Mouse (Mus musculus) embryonic facial prominence, embryonic 15.5 days (tissue): ENCODE data around the gene Mnd1. TPM values are rescaled to one million over a fixed set of nuclear protein-coding genes. Genes with fewer than 3 reads are reported as not detected.

ENCODE experiments used
- ATAC-seq: fragments of 200-750 bp; cut with Nextera tagmentation; 2 replicates; pipeline ENCODE4 v1.8.0; 2017; ENCODE audit warnings: low read depth, moderate TSS enrichment; ENCODE audit not compliant: insufficient number of reproducible peaks, low FRiP score, low TSS enrichment
- H3K27ac ChIP-seq: fragments of 300-500 bp; sonication (generic); replicated peaks from 2 replicates; pipeline ENCODE4 v1.5.1; 2015; ENCODE audit warnings: mild to moderate bottlenecking, inconsistent platforms
- H3K27me3 ChIP-seq: fragments of 300-500 bp; sonication (generic); 2 replicates; pipeline ENCODE4 v1.6.1; 2015; ENCODE audit warnings: inconsistent platforms
- H3K36me3 ChIP-seq: fragments of 300-500 bp; sonication (generic); 2 replicates; pipeline ENCODE4 v1.6.1; 2015; ENCODE audit warnings: mild to moderate bottlenecking, inconsistent platforms
- H3K4me1 ChIP-seq: fragments of 300-500 bp; sonication (generic); 2 replicates; pipeline ENCODE4 v1.6.1; 2015; ENCODE audit warnings: inconsistent platforms
- H3K4me2 ChIP-seq: fragments of 300-500 bp; sonication (generic); replicated peaks from 2 replicates; pipeline ENCODE4 v1.6.1; 2015; ENCODE audit warnings: mild to moderate bottlenecking, inconsistent platforms
- H3K4me3 ChIP-seq: fragments of 300-500 bp; sonication (generic); replicated peaks from 2 replicates; pipeline ENCODE4 v1.5.1; 2015; ENCODE audit warnings: mild to moderate bottlenecking, inconsistent platforms
- H3K9ac ChIP-seq: fragments of 300-500 bp; sonication (generic); 2 replicates; pipeline ENCODE4 v1.6.1; 2015; ENCODE audit warnings: inconsistent platforms
- H3K9me3 ChIP-seq: fragments of 300-500 bp; sonication (generic); replicated peaks from 2 replicates; pipeline ENCODE4 v1.6.1; 2016; ENCODE audit warnings: inconsistent platforms
- WGBS: fragments of 180-500 bp; shearing (Covaris S2); methylation state at CpG from one replicate; pipeline ENCODE4 v1.1.7; 2015; 5-methylcytosine and 5-hydroxymethylcytosine counted together
- polyA plus RNA-seq: library from polyadenylated mRNA; unstranded; fragments of >200 nt; fragmentation: Nextera tagmentation; extraction: Ambion mirVana; gene quantifications from 2 replicates; pipeline ENCODE4 v1.2.1, GENCODE M21; 2015

Mnd1 gene
- polyA plus RNA-seq, 1 experiment from 2014 or later: 13.2 TPM

GRCm38 (mm10) chr3:84090982-84091381 lies 64.6 kb downstream of the Mnd1 start:
- Histone ChIP-seq H3K4me3 (no peak overlapping the region), H3K9ac (no peak overlapping the region), H3K27ac (no peak overlapping the region), H3K9me3 (no peaks in the 10 kb centered on the region), H3K4me2 (no peak overlapping the region), H3K36me3 (no peaks in the 10 kb centered on the region), H3K27me3 (no peaks in the 10 kb centered on the region), H3K4me1 (no peaks in the 10 kb centered on the region)
- no peak for ATAC-seq
- WGBS: 31% methylated on average over 2 of the region's 2 CpGs

- H3K27me3 ChIP-seq: no peaks in the 10 kb centered on the region
- no peak for ATAC-seq
- no peaks in the 10 kb centered on the region for H3K4me1 ChIP-seq
- no peak overlapping the region for H3K27ac ChIP-seq
- no peak overlapping the region for H3K9ac ChIP-seq
- 0 out of 2 replicates have a peak, but pooled peaks cover 3% of the 10 kb centered on the region for H3K9me3 ChIP-seq
- WGBS: 45% methylated on average over 2 of the region's 2 CpGs
- H3K4me2 ChIP-seq: no peak overlapping the region
- no peaks in the 10 kb centered on the region for H3K36me3 ChIP-seq
- no peak overlapping the region for H3K4me3 ChIP-seq
Measured at GRCm38 (mm10) chr3:84086921-84087320, 68.7 kb downstream of the Mnd1 start.

- Histone ChIP-seq H3K4me2 (no peak overlapping the region), H3K27ac (no peak overlapping the region), H3K9me3 (0 out of 2 replicates have a peak, but pooled peaks cover 4% of the 10 kb centered on the region), H3K27me3 (no peaks in the 10 kb centered on the region), H3K4me1 (no peaks in the 10 kb centered on the region), H3K4me3 (no peak overlapping the region), H3K9ac (no peak overlapping the region), H3K36me3 (no peaks in the 10 kb centered on the region)
- WGBS: 84% methylated on average over 7 of the region's 7 CpGs
- ATAC-seq: no peak
Measured at GRCm38 (mm10) chr3:84086337-84086736, 69.2 kb downstream of the Mnd1 start.

GRCm38 (mm10) chr3:84085429-84085828 lies 70.2 kb downstream of the Mnd1 start:
- WGBS: 24% methylated on average over 9 of the region's 9 CpGs
- no peak for ATAC-seq
- Histone ChIP-seq H3K4me3 (no peak overlapping the region), H3K27me3 (no peaks in the 10 kb centered on the region), H3K4me2 (no peak overlapping the region), H3K4me1 (no peaks in the 10 kb centered on the region), H3K36me3 (no peaks in the 10 kb centered on the region), H3K9me3 (0 out of 2 replicates have a peak, but pooled peaks cover 4% of the 10 kb centered on the region), H3K9ac (no peak overlapping the region), H3K27ac (no peak overlapping the region)

GRCm38 (mm10) chr3:84081208-84081722 lies 74.3 kb downstream of the Mnd1 start:
- H3K4me2 ChIP-seq: no peak overlapping the region
- 66% methylated on average over 4 of the region's 4 CpGs for WGBS
- H3K27me3 ChIP-seq: no peaks in the 10 kb centered on the region
- no peak for ATAC-seq
- H3K4me3 ChIP-seq: no peak overlapping the region
- no peaks in the 10 kb centered on the region for H3K36me3 ChIP-seq
- no peak overlapping the region for H3K27ac ChIP-seq
- H3K9ac ChIP-seq: no peak overlapping the region
- H3K9me3 ChIP-seq: 0 out of 2 replicates have a peak, but pooled peaks cover 4% of the 10 kb centered on the region
- peaks cover 4% of the 10 kb centered on the region for H3K4me1 ChIP-seq

- H3K4me3 ChIP-seq: no peak overlapping the region
- no peaks in the 10 kb centered on the region for H3K36me3 ChIP-seq
- H3K9ac ChIP-seq: no peak overlapping the region
- WGBS: 68% methylated on average over 7 of the region's 7 CpGs
- no peaks in the 10 kb centered on the region for H3K27me3 ChIP-seq
- H3K4me2 ChIP-seq: no peak overlapping the region
- H3K27ac ChIP-seq: no peak overlapping the region
- 0 out of 2 replicates have a peak, but pooled peaks cover 4% of the 10 kb centered on the region for H3K9me3 ChIP-seq
- ATAC-seq: no peak
- peaks cover 4% of the 10 kb centered on the region for H3K4me1 ChIP-seq
Measured at GRCm38 (mm10) chr3:84080074-84080473, 75.5 kb downstream of the Mnd1 start.

- Histone ChIP-seq H3K9me3 (0 out of 2 replicates have a peak, but pooled peaks cover 4% of the 10 kb centered on the region), H3K36me3 (no peaks in the 10 kb centered on the region), H3K4me3 (no peak overlapping the region), H3K4me2 (no peak overlapping the region), H3K27ac (no peak overlapping the region), H3K4me1 (peaks cover 4% of the 10 kb centered on the region), H3K9ac (no peak overlapping the region), H3K27me3 (no peaks in the 10 kb centered on the region)
- 73% methylated on average over 4 of the region's 4 CpGs for WGBS
- no peak for ATAC-seq
Measured at GRCm38 (mm10) chr3:84077505-84077904, 78.1 kb downstream of the Mnd1 start.

- Histone ChIP-seq H3K36me3 (no peaks in the 10 kb centered on the region), H3K4me2 (no peak overlapping the region), H3K9ac (no peak overlapping the region), H3K4me3 (no peak overlapping the region), H3K9me3 (no peaks in the 10 kb centered on the region), H3K27ac (no peak overlapping the region), H3K4me1 (peaks cover 4% of the 10 kb centered on the region), H3K27me3 (no peaks in the 10 kb centered on the region)
- no peak for ATAC-seq
- 71% methylated on average over 13 of the region's 13 CpGs for WGBS
Measured at GRCm38 (mm10) chr3:84076543-84077332, 78.8 kb downstream of the Mnd1 start.

GRCm38 (mm10) chr3:84075516-84075915 lies 80.1 kb downstream of the Mnd1 start:
- 55% methylated on average over 4 of the region's 4 CpGs for WGBS
- ATAC-seq: no peak
- peaks cover 4% of the 10 kb centered on the region for H3K4me1 ChIP-seq
- no peak overlapping the region for H3K4me3 ChIP-seq
- H3K9ac ChIP-seq: no peak overlapping the region
- H3K27me3 ChIP-seq: no peaks in the 10 kb centered on the region
- no peak overlapping the region for H3K4me2 ChIP-seq
- no peaks in the 10 kb centered on the region for H3K36me3 ChIP-seq
- H3K9me3 ChIP-seq: no peaks in the 10 kb centered on the region
- no peak overlapping the region for H3K27ac ChIP-seq

- H3K9ac ChIP-seq: no peak overlapping the region
- 74% methylated on average over 2 of the region's 2 CpGs for WGBS
- no peak overlapping the region for H3K4me3 ChIP-seq
- H3K4me2 ChIP-seq: no peak overlapping the region
- H3K36me3 ChIP-seq: no peaks in the 10 kb centered on the region
- H3K27ac ChIP-seq: no peak overlapping the region
- ATAC-seq: no peak
- H3K27me3 ChIP-seq: no peaks in the 10 kb centered on the region
- no peaks in the 10 kb centered on the region for H3K9me3 ChIP-seq
- no peaks in the 10 kb centered on the region for H3K4me1 ChIP-seq
Measured at GRCm38 (mm10) chr3:84074777-84075176, 80.8 kb downstream of the Mnd1 start.

- Histone ChIP-seq H3K4me1 (no peaks in the 10 kb centered on the region), H3K9me3 (no peaks in the 10 kb centered on the region), H3K9ac (no peak overlapping the region), H3K36me3 (no peaks in the 10 kb centered on the region), H3K27me3 (no peaks in the 10 kb centered on the region), H3K4me3 (no peak overlapping the region), H3K4me2 (no peak overlapping the region), H3K27ac (no peak overlapping the region)
- ATAC-seq: no peak
- 8% methylated on average over 2 of the region's 2 CpGs for WGBS
Measured at GRCm38 (mm10) chr3:84071641-84072040, 83.9 kb downstream of the Mnd1 start.

GRCm38 (mm10) chr3:84070811-84071210 lies 84.8 kb downstream of the Mnd1 start:
- Histone ChIP-seq H3K9me3 (no peaks in the 10 kb centered on the region), H3K4me2 (no peak overlapping the region), H3K27ac (no peak overlapping the region), H3K27me3 (no peaks in the 10 kb centered on the region), H3K36me3 (no peaks in the 10 kb centered on the region), H3K9ac (no peak overlapping the region), H3K4me1 (no peaks in the 10 kb centered on the region), H3K4me3 (no peak overlapping the region)
- ATAC-seq: no peak
- WGBS: 84% methylated on average over 8 of the region's 8 CpGs
